Mouse (Mus musculus) G1E (cell line): ENCODE measurements at regions not wholly inside any gene's neighbourhood (a gene's known extent, or its start where the extent isn't known, plus 50 kb on each side); places are given as distances from the start of the nearest gene placed in this dataset.
A peak's percentile ranks its signal among the peaks of the same experiment; 100 is the strongest.

Experiments used
- ATAC-seq: 2 replicates; pipeline ENCODE4 v1.8.0; 2016; ENCODE audit warnings: mild to moderate bottlenecking; ENCODE audit not compliant: insufficient number of reproducible peaks, poor library complexity, low FRiP score, severe bottlenecking; ENCODE audit errors: extremely low read depth
- DNase-seq: peaks from one replicate; pipeline ENCODE4 v3.0.0; 2012; ENCODE audit warnings: low spot score
- H3K27me3 ChIP-seq: 2 replicates; pipeline ENCODE4 v1.6.1; 2012; ENCODE audit warnings: mild to moderate bottlenecking, low read length, inconsistent platforms; ENCODE audit not compliant: insufficient read depth
- H3K36me3 ChIP-seq: replicated peaks from 2 replicates; pipeline ENCODE3; 2012; ENCODE audit warnings: mild to moderate bottlenecking, inconsistent platforms
- H3K4me1 ChIP-seq: 2 replicates; pipeline ENCODE4 v1.6.1; 2012; ENCODE audit warnings: low read depth, low read length, inconsistent platforms, mixed read lengths; ENCODE audit not compliant: insufficient read depth
- H3K4me3 ChIP-seq: 2 replicates; pipeline ENCODE4 v1.5.1; 2012; ENCODE audit warnings: low read depth, mild to moderate bottlenecking, inconsistent platforms, low read length, moderate library complexity, mixed read lengths
- H3K9me3 ChIP-seq: replicated peaks from 2 replicates; pipeline ENCODE4 v1.6.1; 2012; ENCODE audit warnings: inconsistent platforms
- CTCF ChIP-seq: IDR thresholded peaks from 2 replicates; pipeline ENCODE4 v1.5.1; 2012; ENCODE audit warnings: low read depth, low read length, inconsistent platforms, mixed read lengths
- GATA1 ChIP-seq: IDR thresholded peaks from 2 replicates; pipeline ENCODE4 v1.6.1; 2012; ENCODE audit warnings: borderline replicate concordance, low read length, inconsistent platforms, mixed read lengths
- GATA2 ChIP-seq: IDR thresholded peaks from 2 replicates; pipeline ENCODE4 v1.6.1; 2012; ENCODE audit warnings: low read depth, low read length, inconsistent platforms, borderline replicate concordance
- POLR2AphosphoS5 ChIP-seq: IDR thresholded peaks from 2 replicates; pipeline ENCODE4 v1.6.1; 2012; ENCODE audit warnings: low read depth, low read length, inconsistent platforms; ENCODE audit not compliant: insufficient replicate concordance
- TAL1 ChIP-seq: conservative IDR thresholded peaks from 2 replicates; pipeline ENCODE4 v1.6.1; 2012; ENCODE audit warnings: low read depth, low read length, inconsistent platforms, mixed read lengths

GRCm38 (mm10) chr16:95169346-95169745, 88.0 kb upstream of the Kcnj15 start:
- H3K4me1 ChIP-seq = no peaks in the 10 kb centered on the region
- H3K27me3 ChIP-seq = peaks cover 2% of the 10 kb centered on the region
- no peaks in the 10 kb centered on the region for H3K9me3 ChIP-seq
- DNase-seq (no peak), ATAC-seq (no peak)
- no peaks in the 10 kb centered on the region for H3K36me3 ChIP-seq
- TF ChIP-seq CTCF (no peak), GATA2 (no peak), GATA1 (no peak), POLR2AphosphoS5 (no peak), TAL1 (no peak)
- no peak overlapping the region for H3K4me3 ChIP-seq

- no peaks in the 10 kb centered on the region for H3K36me3 ChIP-seq
- TF ChIP-seq POLR2AphosphoS5 = no peak
- no peak for TF ChIP-seq GATA1
- TF ChIP-seq CTCF = no peak
- no peak for TF ChIP-seq TAL1
- no peak for TF ChIP-seq GATA2
Observed at GRCm38 (mm10) chr16:95180562-95180961, 76.8 kb upstream of the Kcnj15 start.

GRCm38 (mm10) chr16:95185341-95185740, 72.0 kb upstream of the Kcnj15 start:
- Histone ChIP-seq H3K9me3 (no peaks in the 10 kb centered on the region), H3K27me3 (no peaks in the 10 kb centered on the region; the same call in 1 of the 2 replicates), H3K4me3 (no peak overlapping the region), H3K36me3 (no peaks in the 10 kb centered on the region), H3K4me1 (no peaks in the 10 kb centered on the region)
- DNase-seq (no peak), ATAC-seq (no peak)
- TF ChIP-seq GATA1 (no peak), GATA2 (no peak), TAL1 (no peak), POLR2AphosphoS5 (no peak), CTCF (no peak)

More at GRCm38 (mm10) chr16:95180562-95180961, 76.8 kb upstream of the Kcnj15 start:
- no peak overlapping the region for H3K4me3 ChIP-seq
- DNase-seq = no peak
- H3K4me1 ChIP-seq = no peaks in the 10 kb centered on the region
- H3K27me3 ChIP-seq = no peaks in the 10 kb centered on the region
- no peaks in the 10 kb centered on the region for H3K9me3 ChIP-seq
- ATAC-seq = no peak

GRCm38 (mm10) chr16:95189114-95189513, 68.2 kb upstream of the Kcnj15 start:
- H3K4me3 ChIP-seq = no peak overlapping the region
- H3K4me1 ChIP-seq = no peaks in the 10 kb centered on the region
- H3K9me3 ChIP-seq = no peaks in the 10 kb centered on the region
- TF ChIP-seq CTCF (no peak), POLR2AphosphoS5 (no peak), GATA2 (no peak), TAL1 (no peak), GATA1 (no peak)
- no peak for ATAC-seq
- no peaks in the 10 kb centered on the region for H3K36me3 ChIP-seq
- H3K27me3 ChIP-seq = peaks cover 3% of the 10 kb centered on the region; the same call in 1 of the 2 replicates
- DNase-seq = no peak

GRCm38 (mm10) chr16:95194151-95194550, 63.2 kb upstream of the Kcnj15 start:
- 0 out of 2 replicates have a peak, but pooled peaks cover 8% of the 10 kb centered on the region for H3K27me3 ChIP-seq
- H3K9me3 ChIP-seq = no peaks in the 10 kb centered on the region
- H3K4me1 ChIP-seq = peaks cover 3% of the 10 kb centered on the region
- no peaks in the 10 kb centered on the region for H3K36me3 ChIP-seq
- DNase-seq (no peak), ATAC-seq (no peak)
- H3K4me3 ChIP-seq = no peak overlapping the region
- no peak for TF ChIP-seq CTCF
- TF ChIP-seq POLR2AphosphoS5 = no peak
- TF ChIP-seq GATA1 = no peak
- no peak for TF ChIP-seq TAL1
- no peak for TF ChIP-seq GATA2

GRCm38 (mm10) chr16:95196141-95196540, 61.2 kb upstream of the Kcnj15 start:
- DNase-seq = no peak
- Histone ChIP-seq H3K4me3 (no peak overlapping the region), H3K4me1 (peaks cover 3% of the 10 kb centered on the region), H3K36me3 (no peaks in the 10 kb centered on the region), H3K9me3 (no peaks in the 10 kb centered on the region), H3K27me3 (0 out of 2 replicates have a peak, but pooled peaks cover 8% of the 10 kb centered on the region)
- TF ChIP-seq TAL1 = no peak
- TF ChIP-seq CTCF = no peak
- TF ChIP-seq GATA1 = no peak
- no peak for TF ChIP-seq GATA2
- TF ChIP-seq POLR2AphosphoS5 = no peak
- ATAC-seq = no peak

GRCm38 (mm10) chr16:95196622-95197021, 60.7 kb upstream of the Kcnj15 start:
- no peaks in the 10 kb centered on the region for H3K9me3 ChIP-seq
- H3K4me1 ChIP-seq = peaks cover 3% of the 10 kb centered on the region
- H3K4me3 ChIP-seq = no peak overlapping the region
- ATAC-seq (no peak), DNase-seq (peak; percentile 54)
- no peaks in the 10 kb centered on the region for H3K36me3 ChIP-seq
- 0 out of 2 replicates have a peak, but pooled peaks cover 8% of the 10 kb centered on the region for H3K27me3 ChIP-seq
- TF ChIP-seq TAL1 (no peak), CTCF (peak; percentile 56), GATA1 (no peak)
